Mouse (Mus musculus) MEL (cell line): ENCODE data around the gene Coro7. TPM values are rescaled to one million over a fixed set of nuclear protein-coding genes. Genes with fewer than 3 reads are reported as not detected.

Experiments used
- DNase-seq: peaks from one replicate; pipeline ENCODE4 v3.0.0; 2011; ENCODE audit warnings: low read depth, low spot score
- H3K27ac ChIP-seq: 2 replicates; pipeline ENCODE4 v1.5.1; 2012; ENCODE audit warnings: low read depth, mild to moderate bottlenecking, control low read depth, low read length, moderate library complexity; ENCODE audit not compliant: control insufficient read depth
- H3K27me3 ChIP-seq, 2 experiments: fragments of 150-350 bp in 1 of 2; sonication (generic) in 1 of 2; 2 replicates each; pipeline ENCODE4 v1.6.1; 2012; ENCODE audit warnings: low read length in 2 of 2, mild to moderate bottlenecking in 2 of 2, improper control_type of control experiment in 1 of 2, moderate library complexity in 1 of 2; ENCODE audit not compliant: insufficient read depth in 2 of 2, control insufficient read depth in 1 of 2
- H3K36me3 ChIP-seq, 2 experiments: 2 replicates each; pipeline ENCODE4 v1.6.1; 2012 to 2014; ENCODE audit warnings: low read length in 2 of 2, improper control_type of control experiment in 1 of 2, inconsistent platforms in 1 of 2, mild to moderate bottlenecking in 1 of 2; ENCODE audit not compliant: insufficient read depth in 2 of 2, control insufficient read depth in 1 of 2
- H3K4me1 ChIP-seq, 2 experiments: fragments of 150-350 bp in 1 of 2; sonication (generic) in 1 of 2; 2 replicates each; pipeline ENCODE4 v1.6.1; 2012; ENCODE audit warnings: low read length in 2 of 2, improper control_type of control experiment in 1 of 2, mild to moderate bottlenecking in 1 of 2; ENCODE audit not compliant: insufficient read depth in 2 of 2, control insufficient read depth in 1 of 2
- H3K4me3 ChIP-seq, 2 experiments: fragments of 150-350 bp in 1 of 2; sonication (generic) in 1 of 2; 2 replicates each; pipeline ENCODE4 v1.5.1; 2012; ENCODE audit warnings: low read depth in 2 of 2, low read length in 2 of 2, mild to moderate bottlenecking in 2 of 2, moderate library complexity in 2 of 2, control low read depth in 1 of 2, improper control_type of control experiment in 1 of 2; ENCODE audit not compliant: control insufficient read depth in 1 of 2, insufficient read depth in 1 of 2
- H3K79me2 ChIP-seq: 2 replicates; pipeline ENCODE4 v1.6.1; 2012; ENCODE audit warnings: mild to moderate bottlenecking, low read length, moderate library complexity; ENCODE audit not compliant: control insufficient read depth, poor library complexity, insufficient read depth
- H3K9ac ChIP-seq: 2 replicates; pipeline ENCODE4 v1.6.1; 2012; ENCODE audit warnings: low read depth, mild to moderate bottlenecking, control low read depth, low read length, moderate library complexity; ENCODE audit not compliant: control insufficient read depth, poor library complexity, severe bottlenecking
- H3K9me3 ChIP-seq: fragments of 150-350 bp; sonication (generic); replicated peaks from 2 replicates; pipeline ENCODE4 v1.6.1; 2012; ENCODE audit warnings: mild to moderate bottlenecking, low read length, improper control_type of control experiment, moderate library complexity; ENCODE audit not compliant: insufficient read depth
- CHD1 ChIP-seq: IDR thresholded peaks from 2 replicates; pipeline ENCODE4 v1.6.1; 2012; ENCODE audit warnings: low read depth, mild to moderate bottlenecking, inconsistent platforms, low read length, improper control_type of control experiment
- CTCF ChIP-seq, 3 experiments: IDR thresholded peaks in 2 of 3; conservative IDR thresholded peaks in 1 of 3; 2 replicates each; pipeline ENCODE4 v1.5.1; 2011 to 2012; ENCODE audit warnings: low read length in 3 of 3, low read depth in 2 of 3, mild to moderate bottlenecking in 2 of 3, improper control_type of control experiment in 1 of 3, inconsistent platforms in 1 of 3, mixed read lengths in 1 of 3, moderate library complexity in 1 of 3; ENCODE audit not compliant: control insufficient read depth in 1 of 3, insufficient read depth in 1 of 3, poor library complexity in 1 of 3, severe bottlenecking in 1 of 3
- ELF1 ChIP-seq: IDR thresholded peaks from 2 replicates; pipeline ENCODE4 v1.6.1; 2014; ENCODE audit warnings: low read depth, mild to moderate bottlenecking, inconsistent platforms, low read length, improper control_type of control experiment, moderate library complexity
- GABPA ChIP-seq: IDR thresholded peaks from 2 replicates; pipeline ENCODE4 v1.6.1; 2012; ENCODE audit warnings: low read depth, mild to moderate bottlenecking, inconsistent platforms, low read length, improper control_type of control experiment, moderate library complexity
- JUND ChIP-seq: IDR thresholded peaks from 2 replicates; pipeline ENCODE4 v1.6.1; 2011; ENCODE audit warnings: low read depth, mild to moderate bottlenecking, improper control_type of control experiment, low read length
- MAFK ChIP-seq: IDR thresholded peaks from 2 replicates; pipeline ENCODE4 v1.6.1; 2011; ENCODE audit warnings: low read depth, mild to moderate bottlenecking, low read length, improper control_type of control experiment, borderline replicate concordance
- MAX ChIP-seq: IDR thresholded peaks from 2 replicates; pipeline ENCODE4 v1.6.1; 2011; ENCODE audit warnings: low read length, improper control_type of control experiment
- MAZ ChIP-seq: IDR thresholded peaks from 2 replicates; pipeline ENCODE4 v1.6.1; 2012; ENCODE audit warnings: low read depth, mild to moderate bottlenecking, inconsistent platforms, low read length, improper control_type of control experiment
- MXI1 ChIP-seq: IDR thresholded peaks from 2 replicates; pipeline ENCODE4 v1.6.1; 2011; ENCODE audit warnings: mild to moderate bottlenecking, low read depth, low read length, improper control_type of control experiment
- MYC ChIP-seq: IDR thresholded peaks from 2 replicates; pipeline ENCODE4 v1.6.1; 2011; ENCODE audit warnings: low read depth, mild to moderate bottlenecking, low read length, improper control_type of control experiment, moderate library complexity
- NELFE ChIP-seq: IDR thresholded peaks from 2 replicates; pipeline ENCODE4 v1.6.1; 2011; ENCODE audit warnings: low read depth, low read length, improper control_type of control experiment
- POLR2A ChIP-seq, 2 experiments: IDR thresholded peaks; 2 replicates each; pipeline ENCODE4 v1.6.1; 2011 to 2012; ENCODE audit warnings: low read length in 2 of 2, mild to moderate bottlenecking in 2 of 2, control low read depth in 1 of 2, improper control_type of control experiment in 1 of 2, low read depth in 1 of 2, moderate library complexity in 1 of 2; ENCODE audit not compliant: control insufficient read depth in 1 of 2, insufficient read depth in 1 of 2, poor library complexity in 1 of 2
- POLR2AphosphoS2 ChIP-seq: IDR thresholded peaks from 2 replicates; pipeline ENCODE4 v1.6.1; 2011; ENCODE audit warnings: low read length, improper control_type of control experiment
- POLR2AphosphoS5 ChIP-seq: IDR thresholded peaks from 2 replicates; pipeline ENCODE4 v1.6.1; 2012; ENCODE audit warnings: low read depth, borderline replicate concordance, mild to moderate bottlenecking, inconsistent platforms, low read length, moderate library complexity, mixed read lengths
- RAD21 ChIP-seq: IDR thresholded peaks from 2 replicates; pipeline ENCODE4 v1.6.1; 2011; ENCODE audit warnings: mild to moderate bottlenecking, low read depth, low read length, improper control_type of control experiment
- RCOR1 ChIP-seq: IDR thresholded peaks from 2 replicates; pipeline ENCODE4 v1.6.1; 2012; ENCODE audit warnings: low read depth, mild to moderate bottlenecking, inconsistent platforms, low read length, improper control_type of control experiment
- SIN3A ChIP-seq: IDR thresholded peaks from 2 replicates; pipeline ENCODE4 v1.6.1; 2012; ENCODE audit warnings: low read length, improper control_type of control experiment, inconsistent platforms
- TAL1 ChIP-seq: IDR thresholded peaks from 2 replicates; pipeline ENCODE4 v1.6.1; 2012; ENCODE audit warnings: mild to moderate bottlenecking, inconsistent platforms, low read length, moderate library complexity, mixed read lengths
- ZC3H11A ChIP-seq: IDR thresholded peaks from 2 replicates; pipeline ENCODE4 v1.6.1; 2012; ENCODE audit warnings: low read depth, mild to moderate bottlenecking, inconsistent platforms, low read length, improper control_type of control experiment
- ZKSCAN1 ChIP-seq: IDR thresholded peaks from 2 replicates; pipeline ENCODE4 v1.6.1; 2012; ENCODE audit warnings: low read depth, mild to moderate bottlenecking, inconsistent platforms, low read length, improper control_type of control experiment, moderate library complexity
- ZMIZ1 ChIP-seq: IDR thresholded peaks from 2 replicates; pipeline ENCODE4 v1.6.1; 2012; ENCODE audit warnings: low read depth, mild to moderate bottlenecking, inconsistent platforms, low read length, improper control_type of control experiment, moderate library complexity
- polyA plus RNA-seq, 2 experiments: library from polyadenylated mRNA; stranded (reverse) in 1 of 2; unstranded in 1 of 2; fragments of >175 nt in 1 of 2; fragments of >200 nt in 1 of 2; gene quantifications; 2 replicates each; pipeline versions ENCODE4 v1.2.1 to v1.2.4; 2012; ENCODE audit warnings: low replicate concordance in 2 of 2, low read depth in 1 of 2; ENCODE audit not compliant: insufficient read length in 2 of 2, insufficient read depth in 1 of 2, missing spikeins in 1 of 2
- total RNA-seq: library from RNA; depleted of rRNA; stranded (reverse); fragments of 300-350 nt; gene quantifications from 2 replicates; pipeline ENCODE4 v1.2.3, GENCODE M21; 2012

The Coro7 gene
- total and polyA plus RNA-seq, 3 experiments = 9.8 to 38.3 TPM; not detected in 1

GRCm38 (mm10) chr16:4651081-4651480, 28.5 kb downstream of the Coro7 start:
- Histone ChIP-seq H3K4me1 (no peaks in the 10 kb centered on the region), H3K4me3 (no peak overlapping the region), H3K27ac (no peak overlapping the region), H3K9me3 (no peaks in the 10 kb centered on the region), H3K79me2 (no peaks in the 10 kb centered on the region), H3K36me3 (no peaks in the 10 kb centered on the region), H3K9ac (no peak overlapping the region), H3K27me3 (no peaks in the 10 kb centered on the region)
- DNase-seq = no peak
- TF ChIP-seq NELFE (no peak), MAZ (no peak), CTCF (IDR thresholded peaks at IDR 0.05 in 2 of 3, conservative IDR thresholded peaks at IDR 0.05 in 1 of 3; ENCODE audit: control insufficient read depth in 1 of 3, insufficient read depth in 1 of 3, low read depth in 2 of 3, low read length in 3 of 3, poor library complexity in 1 of 3, severe bottlenecking in 1 of 3) (no peak), ELF1 (no peak), MYC (no peak), MXI1 (no peak), ZC3H11A (no peak), POLR2A (IDR thresholded peaks at IDR 0.05; ENCODE audit: control insufficient read depth in 1 of 2, insufficient read depth in 1 of 2, low read depth in 1 of 2, low read length in 2 of 2, poor library complexity in 1 of 2) (no peak), TAL1 (no peak), SIN3A (no peak), GABPA (no peak), ZMIZ1 (no peak)

- TF ChIP-seq JUND (no peak), GABPA (no peak), ELF1 (no peak), MAX (no peak), POLR2AphosphoS2 (no peak), MAFK (no peak), RAD21 (no peak), MYC (no peak), CHD1 (no peak), POLR2AphosphoS5 (no peak), RCOR1 (no peak), ZKSCAN1 (no peak)
- no peak for DNase-seq
- Histone ChIP-seq H3K79me2 (no peaks in the 10 kb centered on the region), H3K4me3 (no peak overlapping the region), H3K9ac (no peak overlapping the region), H3K4me1 (no peaks in the 10 kb centered on the region), H3K27ac (no peak overlapping the region), H3K27me3 (no peaks in the 10 kb centered on the region), H3K36me3 (no peaks in the 10 kb centered on the region), H3K9me3 (no peaks in the 10 kb centered on the region)
Measured at GRCm38 (mm10) chr16:4650161-4650560, 29.4 kb downstream of the Coro7 start.
